Mouse (Mus musculus) megakaryocyte, embryonic 14.5 days (primary cell): ENCODE measurements around the gene Kcnj13. TPM values are rescaled to one million over a fixed set of nuclear protein-coding genes. Genes with fewer than 3 reads are reported as not detected.

Experiments
- H3K27me3 ChIP-seq: replicated peaks from 2 replicates; pipeline ENCODE3; 2012; ENCODE audit warnings: inconsistent platforms
- H3K36me3 ChIP-seq: replicated peaks from 2 replicates; pipeline ENCODE3; 2012; ENCODE audit warnings: low read length, inconsistent platforms, mixed read lengths
- H3K4me1 ChIP-seq: 2 replicates; pipeline ENCODE4 v1.6.1; 2012; ENCODE audit warnings: inconsistent platforms
- H3K4me3 ChIP-seq: replicated peaks from 2 replicates; pipeline ENCODE3; 2012; ENCODE audit warnings: moderate library complexity, mild to moderate bottlenecking, inconsistent platforms
- H3K9me3 ChIP-seq: 2 replicates; pipeline ENCODE4 v1.6.1; 2012; ENCODE audit warnings: inconsistent platforms
- FLI1 ChIP-seq: IDR thresholded peaks from 2 replicates; pipeline ENCODE4 v1.6.1; 2012; ENCODE audit warnings: low read length, inconsistent platforms, mixed read lengths
- GATA1 ChIP-seq: IDR thresholded peaks from 3 replicates; pipeline ENCODE4 v1.6.1; 2012; ENCODE audit warnings: mixed read lengths, low read length, inconsistent platforms, borderline replicate concordance
- polyA plus RNA-seq: library from polyadenylated mRNA; stranded (reverse); fragments of >175 nt; gene quantifications from 2 replicates; pipeline ENCODE4 v1.2.3, GENCODE M21; 2012; ENCODE audit warnings: low replicate concordance; ENCODE audit not compliant: insufficient read depth

Kcnj13 gene
- polyA plus RNA-seq, 1 experiment = not detected

- Histone ChIP-seq H3K27me3 (no peaks in the 10 kb centered on the region), H3K9me3 (no peaks in the 10 kb centered on the region), H3K4me1 (no peaks in the 10 kb centered on the region; the same call in 1 of the 2 replicates), H3K36me3 (peaks cover 74% of the 10 kb centered on the region), H3K4me3 (no peak overlapping the region)
- TF ChIP-seq FLI1 = no peak
- TF ChIP-seq GATA1 = no peak
These were observed 13.4 kb downstream of the Kcnj13 start for GRCm38 (mm10) chr1:87381152-87381551.

GRCm38 (mm10) chr1:87379919-87380318 lies 14.6 kb downstream of the Kcnj13 start:
- no peak overlapping the region for H3K4me3 ChIP-seq
- H3K4me1 ChIP-seq = no peaks in the 10 kb centered on the region; the same call in 1 of the 2 replicates
- H3K9me3 ChIP-seq = no peaks in the 10 kb centered on the region
- peaks cover 83% of the 10 kb centered on the region for H3K36me3 ChIP-seq
- TF ChIP-seq GATA1 (no peak), FLI1 (no peak)
- H3K27me3 ChIP-seq = no peaks in the 10 kb centered on the region

GRCm38 (mm10) chr1:87378024-87378560 lies 16.4 kb downstream of the Kcnj13 start:
- no peak overlapping the region for H3K4me3 ChIP-seq
- no peaks in the 10 kb centered on the region; the same call in 1 of the 2 replicates for H3K4me1 ChIP-seq
- peaks cover 89% of the 10 kb centered on the region for H3K36me3 ChIP-seq
- no peaks in the 10 kb centered on the region for H3K9me3 ChIP-seq
- H3K27me3 ChIP-seq = no peaks in the 10 kb centered on the region
- TF ChIP-seq FLI1 (no peak), GATA1 (no peak)

- Histone ChIP-seq H3K4me3 (no peak overlapping the region), H3K4me1 (no peaks in the 10 kb centered on the region; the same call in 1 of the 2 replicates), H3K27me3 (no peaks in the 10 kb centered on the region), H3K36me3 (peaks cover 39% of the 10 kb centered on the region), H3K9me3 (no peaks in the 10 kb centered on the region)
- TF ChIP-seq GATA1 = no peak
- no peak for TF ChIP-seq FLI1
These were observed 34.3 kb downstream of the Kcnj13 start for GRCm38 (mm10) chr1:87360276-87360675.

- Histone ChIP-seq H3K27me3 (no peaks in the 10 kb centered on the region), H3K9me3 (no peaks in the 10 kb centered on the region), H3K36me3 (peaks cover 54% of the 10 kb centered on the region), H3K4me3 (no peak overlapping the region), H3K4me1 (peaks cover 12% of the 10 kb centered on the region)
- no peak for TF ChIP-seq FLI1
These were observed 44.0 kb downstream of the Kcnj13 start for GRCm38 (mm10) chr1:87350576-87350975.

Other genes with a start within 250 kb of the Kcnj13 start
- not detected in 2 replicates for gene Ecel1, start 238.2 kb downstream of the Kcnj13 start, polyA plus RNA-seq
- not detected in 2 replicates for gene Prss56, start 211.4 kb downstream of the Kcnj13 start, polyA plus RNA-seq
- not detected in 2 replicates for gene Chrnd, start 204.1 kb downstream of the Kcnj13 start, polyA plus RNA-seq
- gene Chrng, start 190.1 kb downstream of the Kcnj13 start, polyA plus RNA-seq = not detected in 2 replicates
- gene Eif4e2, start 180.8 kb downstream of the Kcnj13 start, polyA plus RNA-seq = 21.2 and 24.1 TPM in 2 replicates
- gene Efhd1, start 130.4 kb downstream of the Kcnj13 start, polyA plus RNA-seq = 0.10 TPM in 1 of 2 replicates, not detected in the other
- 4.7 and 10.4 TPM in 2 replicates for gene Gigyf2, start 67.7 kb downstream of the Kcnj13 start, polyA plus RNA-seq
- not detected in 2 replicates for gene Snorc, start 75.5 kb upstream of the Kcnj13 start, polyA plus RNA-seq
- not detected in 2 replicates for gene Neu2, start 115.2 kb upstream of the Kcnj13 start, polyA plus RNA-seq
- not detected in 2 replicates for gene Ngef, start 179.1 kb upstream of the Kcnj13 start, polyA plus RNA-seq
- 107 and 189 TPM in 2 replicates for gene Inpp5d, start 225.6 kb upstream of the Kcnj13 start, polyA plus RNA-seq